Mouse (Mus musculus): Measurements from ENCODE around the gene 1700023F06Rik. TPM values are rescaled to one million over a fixed set of nuclear protein-coding genes. Genes with fewer than 3 reads are reported as not detected.

Gene 1700023F06Rik
- total RNA-seq, 1 experiment: not detected

DNA sequence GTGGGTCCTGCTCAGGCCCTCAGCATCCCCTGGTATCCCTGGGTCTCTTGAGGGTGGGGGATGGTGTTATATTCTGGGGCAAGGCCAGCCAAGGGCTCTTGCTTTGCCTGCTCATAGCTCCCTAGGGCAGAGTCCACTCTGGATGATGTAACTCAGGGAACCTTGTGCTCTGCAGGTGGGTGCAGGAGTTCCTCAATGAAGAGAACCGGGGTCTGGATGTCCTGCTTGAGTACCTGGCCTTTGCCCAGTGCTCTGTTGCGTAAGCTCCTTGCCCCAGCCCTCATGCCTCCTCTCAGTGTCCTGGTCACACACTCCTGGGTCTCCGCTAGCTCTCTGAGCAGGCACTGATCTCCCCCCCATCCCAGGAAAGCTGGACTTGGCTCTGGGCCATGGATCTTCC is 26.4 kb downstream of the 1700023F06Rik start:
- H3K4me1 ChIP-seq (ENCODE audit: control insufficient read depth in 2 of 2, insufficient read depth in 2 of 2, low read length in 2 of 2, poor library complexity in 1 of 2): peaks cover 0 to 2% of the 10 kb centered on the region in 2 experiments; a peak in 2 of 4 replicates
- no peak for TF ChIP-seq CHD2 (IDR thresholded peaks at IDR 0.05; ENCODE audit: low read depth, low read length)
- no peak for TF ChIP-seq HCFC1 (IDR thresholded peaks at IDR 0.05; ENCODE audit: borderline replicate concordance, insufficient read depth, low read length)
- no peak for TF ChIP-seq ZNF384 (IDR thresholded peaks at IDR 0.05; ENCODE audit: low read depth, low read length)
- no peak for TF ChIP-seq ZC3H11A (IDR thresholded peaks at IDR 0.05; ENCODE audit: borderline replicate concordance, low read depth, low read length)
- TF ChIP-seq MAFK (IDR thresholded peaks at IDR 0.05; ENCODE audit: insufficient read depth, low read depth, low read length): no peak
- in situ Hi-C loops (cut with MboI; ENCODE audit: low sequenced_read_pairs in 2 of 2, unreplicated experiment in 2 of 2): no loop called here
- H3K27ac ChIP-seq (ENCODE audit: insufficient read depth, low read depth, low read length, poor library complexity, severe bottlenecking): no peak overlapping the region
- no peak for DNase-seq (ENCODE audit: low read depth, low spot score)
- H3K9ac ChIP-seq (ENCODE audit: insufficient read depth, low read depth, low read length, poor library complexity, severe bottlenecking): no peak overlapping the region
- H3K9me3 ChIP-seq (ENCODE audit: control insufficient read depth, insufficient read depth, low read depth, low read length): no peaks in the 10 kb centered on the region
- no peak overlapping the region for H3K4me3 ChIP-seq (ENCODE audit: insufficient read depth in 1 of 2, low read depth in 1 of 2, low read length in 2 of 2, poor library complexity in 1 of 2, severe bottlenecking in 1 of 2)
- no peaks in the 10 kb centered on the region for H3K36me3 ChIP-seq (ENCODE audit: control insufficient read depth, insufficient read depth, low read length, poor library complexity, severe bottlenecking)

DNA sequence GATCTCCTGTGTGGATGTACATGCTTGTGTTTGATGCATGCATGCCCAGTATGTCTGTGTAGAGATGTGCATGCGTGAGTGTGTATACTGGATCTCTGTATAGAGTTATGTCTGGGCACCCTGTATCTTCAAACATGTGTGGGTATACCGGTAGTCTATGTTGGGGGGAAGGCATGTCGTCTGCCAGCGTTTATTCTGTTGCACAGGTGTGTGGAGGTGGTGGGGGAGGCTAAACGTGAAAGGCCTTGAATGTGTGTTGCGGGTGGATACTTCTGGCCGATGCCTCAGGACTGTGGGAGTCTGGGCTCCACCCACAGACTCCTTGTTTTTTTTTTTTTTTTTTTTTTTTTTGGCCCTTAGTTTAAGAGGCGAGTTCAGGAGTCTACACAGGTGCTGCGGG is 27.0 kb downstream of the 1700023F06Rik start:
- in situ Hi-C loops (cut with MboI; ENCODE audit: low sequenced_read_pairs in 2 of 2, unreplicated experiment in 2 of 2): no loop called here

DNA sequence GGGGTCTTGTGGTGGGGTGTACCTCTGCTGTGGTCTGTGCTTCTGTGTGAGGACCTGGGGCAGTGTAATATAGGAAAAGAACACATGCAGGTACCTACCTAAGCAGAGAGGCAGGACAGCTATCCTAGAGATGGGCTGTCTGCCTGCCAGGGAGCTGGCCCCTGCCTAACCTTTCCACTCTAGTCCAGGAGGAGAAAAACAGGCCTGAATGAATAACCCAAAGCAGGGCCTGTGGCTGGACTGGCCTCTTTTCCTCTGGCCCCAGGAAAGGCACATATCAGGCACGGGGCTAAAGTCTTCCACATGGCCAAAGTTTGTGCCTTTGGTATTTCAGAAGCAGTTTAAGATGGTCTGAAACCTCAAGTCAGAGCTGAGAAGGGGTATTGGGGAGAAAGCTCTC is 27.9 kb downstream of the 1700023F06Rik start:
- TF ChIP-seq CHD2 (IDR thresholded peaks at IDR 0.05; ENCODE audit: low read depth, low read length) (no peak), ZNF384 (IDR thresholded peaks at IDR 0.05; ENCODE audit: low read depth, low read length) (no peak), ZC3H11A (IDR thresholded peaks at IDR 0.05; ENCODE audit: borderline replicate concordance, low read depth, low read length) (no peak), MAFK (IDR thresholded peaks at IDR 0.05; ENCODE audit: insufficient read depth, low read depth, low read length) (no peak), HCFC1 (IDR thresholded peaks at IDR 0.05; ENCODE audit: borderline replicate concordance, insufficient read depth, low read length) (no peak)
- H3K9me3 ChIP-seq (ENCODE audit: control insufficient read depth, insufficient read depth, low read depth, low read length): no peaks in the 10 kb centered on the region
- no peak overlapping the region for H3K27ac ChIP-seq (ENCODE audit: insufficient read depth, low read depth, low read length, poor library complexity, severe bottlenecking)
- peaks cover 7% of the 10 kb centered on the region in 2 experiments; a peak in 3 of 4 replicates for H3K4me1 ChIP-seq (ENCODE audit: control insufficient read depth in 2 of 2, insufficient read depth in 2 of 2, low read length in 2 of 2, poor library complexity in 1 of 2)
- DNase-seq (ENCODE audit: low read depth, low spot score): no peak
- H3K4me3 ChIP-seq (ENCODE audit: insufficient read depth in 1 of 2, low read depth in 1 of 2, low read length in 2 of 2, poor library complexity in 1 of 2, severe bottlenecking in 1 of 2): no peak overlapping the region
- H3K9ac ChIP-seq (ENCODE audit: insufficient read depth, low read depth, low read length, poor library complexity, severe bottlenecking): no peak overlapping the region
- in situ Hi-C loops (cut with MboI; ENCODE audit: low sequenced_read_pairs in 2 of 2, unreplicated experiment in 2 of 2): no loop called here
- no peaks in the 10 kb centered on the region for H3K36me3 ChIP-seq (ENCODE audit: control insufficient read depth, insufficient read depth, low read length, poor library complexity, severe bottlenecking)

More for the DNA sequence above, 27.0 kb downstream of the 1700023F06Rik start:
- DNase-seq (ENCODE audit: low read depth, low spot score): no peak
- no peaks in the 10 kb centered on the region for H3K36me3 ChIP-seq (ENCODE audit: control insufficient read depth, insufficient read depth, low read length, poor library complexity, severe bottlenecking)
- H3K4me1 ChIP-seq (ENCODE audit: control insufficient read depth in 2 of 2, insufficient read depth in 2 of 2, low read length in 2 of 2, poor library complexity in 1 of 2): peaks cover 0 to 2% of the 10 kb centered on the region in 2 experiments; a peak in 2 of 4 replicates
- TF ChIP-seq HCFC1 (IDR thresholded peaks at IDR 0.05; ENCODE audit: borderline replicate concordance, insufficient read depth, low read length): no peak
- 0 out of 2 replicates have a peak, but pooled peaks have one; percentile 49 for TF ChIP-seq ZNF384 (IDR thresholded peaks at IDR 0.05; ENCODE audit: low read depth, low read length)
- TF ChIP-seq CHD2 (IDR thresholded peaks at IDR 0.05; ENCODE audit: low read depth, low read length): no peak
- no peak for TF ChIP-seq MAFK (IDR thresholded peaks at IDR 0.05; ENCODE audit: insufficient read depth, low read depth, low read length)
- TF ChIP-seq ZC3H11A (IDR thresholded peaks at IDR 0.05; ENCODE audit: borderline replicate concordance, low read depth, low read length): no peak
- no peak overlapping the region for H3K27ac ChIP-seq (ENCODE audit: insufficient read depth, low read depth, low read length, poor library complexity, severe bottlenecking)
- H3K9ac ChIP-seq (ENCODE audit: insufficient read depth, low read depth, low read length, poor library complexity, severe bottlenecking): no peak overlapping the region
- H3K9me3 ChIP-seq (ENCODE audit: control insufficient read depth, insufficient read depth, low read depth, low read length): no peaks in the 10 kb centered on the region
- no peak overlapping the region for H3K4me3 ChIP-seq (ENCODE audit: insufficient read depth in 1 of 2, low read depth in 1 of 2, low read length in 2 of 2, poor library complexity in 1 of 2, severe bottlenecking in 1 of 2)

GRCm38 (mm10) chr11:103178748-103179147 is 29.6 kb downstream of the 1700023F06Rik start:
- TF ChIP-seq HCFC1 (IDR thresholded peaks at IDR 0.05; ENCODE audit: borderline replicate concordance, insufficient read depth, low read length) (no peak), MAFK (IDR thresholded peaks at IDR 0.05; ENCODE audit: insufficient read depth, low read depth, low read length) (no peak), ZC3H11A (IDR thresholded peaks at IDR 0.05; ENCODE audit: borderline replicate concordance, low read depth, low read length) (no peak), CHD2 (IDR thresholded peaks at IDR 0.05; ENCODE audit: low read depth, low read length) (no peak), ZNF384 (IDR thresholded peaks at IDR 0.05; ENCODE audit: low read depth, low read length) (no peak)

More at GRCm38 (mm10) chr11:103178748-103179147, 29.6 kb downstream of the 1700023F06Rik start:
- Histone ChIP-seq H3K4me3 (ENCODE audit: insufficient read depth in 1 of 2, low read depth in 1 of 2, low read length in 2 of 2, poor library complexity in 1 of 2, severe bottlenecking in 1 of 2) (no peak overlapping the region), H3K27ac (ENCODE audit: insufficient read depth, low read depth, low read length, poor library complexity, severe bottlenecking) (no peak overlapping the region), H3K9me3 (ENCODE audit: control insufficient read depth, insufficient read depth, low read depth, low read length) (no peaks in the 10 kb centered on the region), H3K4me1 (ENCODE audit: control insufficient read depth in 2 of 2, insufficient read depth in 2 of 2, low read length in 2 of 2, poor library complexity in 1 of 2) (peaks cover 10 to 18% of the 10 kb centered on the region in 2 experiments; a peak in 3 of 4 replicates), H3K36me3 (ENCODE audit: control insufficient read depth, insufficient read depth, low read length, poor library complexity, severe bottlenecking) (no peaks in the 10 kb centered on the region), H3K9ac (ENCODE audit: insufficient read depth, low read depth, low read length, poor library complexity, severe bottlenecking) (no peak overlapping the region)
- in situ Hi-C loops (cut with MboI; ENCODE audit: low sequenced_read_pairs in 2 of 2, unreplicated experiment in 2 of 2): no loop called here
- no peak for DNase-seq (ENCODE audit: low read depth, low spot score)

Data from ES-E14 (cell line).